Mouse (Mus musculus) bone marrow macrophage, adult 2 months (primary cell): ENCODE measurements around the gene Mul1.

Source experiments
- CTCF ChIP-seq: IDR thresholded peaks from 2 replicates; pipeline ENCODE4 v1.5.1; 2012; ENCODE audit warnings: low read depth, mild to moderate bottlenecking, low read length, moderate library complexity
- POLR2A ChIP-seq: IDR thresholded peaks from 2 replicates; pipeline ENCODE4 v1.6.1; 2012; ENCODE audit warnings: mild to moderate bottlenecking, low read depth, low read length, borderline replicate concordance

DNA sequence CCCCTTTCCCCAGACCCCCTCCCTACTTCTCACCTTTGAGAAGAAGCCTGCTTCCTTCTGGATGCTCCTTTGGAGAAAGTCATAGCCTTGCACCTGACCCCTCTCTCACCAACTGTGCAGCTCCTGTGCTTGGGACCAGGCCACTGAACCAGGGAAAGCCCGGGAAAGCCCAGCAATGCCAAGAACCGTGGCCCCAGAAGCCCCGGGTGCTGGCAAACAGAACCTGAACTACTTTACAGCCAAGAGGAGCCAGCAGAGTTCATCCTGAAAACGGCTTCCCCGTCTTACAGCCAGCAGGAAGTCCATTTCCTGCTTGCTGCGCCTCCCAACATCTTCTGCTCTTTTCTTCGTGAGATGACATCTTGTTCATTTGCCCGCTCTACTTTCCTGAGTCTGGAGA is 48.2 kb downstream of the Mul1 start:
- no peak for TF ChIP-seq CTCF
- TF ChIP-seq POLR2A, result no peak
